14 mouse cellular contexts compared by ENCODE assay signal in the genomic region with DNA sequence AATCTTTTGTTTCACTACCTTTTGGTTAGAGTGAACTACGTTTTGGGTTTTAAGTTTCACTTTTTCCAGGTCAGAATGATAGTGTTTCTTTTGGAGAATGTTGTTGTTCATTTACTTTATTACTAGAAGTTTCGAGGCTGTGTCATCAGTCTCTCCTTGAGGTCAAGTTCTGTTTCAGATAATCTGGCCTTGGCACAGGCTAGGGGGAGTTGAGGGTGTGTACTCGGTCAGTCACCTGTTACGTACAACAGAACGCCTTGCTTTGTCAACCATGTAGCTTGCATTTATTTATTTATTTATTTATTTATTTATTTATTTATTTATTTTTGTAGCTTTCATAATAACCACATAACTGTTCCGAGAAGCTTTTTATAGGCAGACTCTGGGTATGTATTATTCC.
"Had no signal": no experiment of that assay in that cellular context is flagged by ENCODE, and none has a peak within 500 bp of the region (broad histone marks: within the 10 kb centered on the region; RNA-seq: fewer than 3 reads in every experiment).

No protein-coding gene starts in this region.

- ATAC-seq: liver, postnatal 0 days; lung, postnatal 0 days; midbrain, embryonic 15.5 days had no signal

- DNase-seq: kidney, postnatal 4 days; layer of hippocampus, adult 9-11 months; liver; liver, postnatal 0 days; lung, embryonic 14.5 days; retina, postnatal 1 day; right cerebral cortex, postnatal 25 days; thymus, adult 18-20 months; thymus, postnatal 36 days had no signal

- H3K27me3 ChIP-seq: limb, embryonic 13.5 days; midbrain, embryonic 12.5 days; midbrain, embryonic 15.5 days; neural tube, embryonic 13.5 days had no signal
